Mouse (Mus musculus): ENCODE measurements around the gene Spata16. TPM values are rescaled to one million over a fixed set of nuclear protein-coding genes. Genes with fewer than 3 reads are reported as not detected.
"Not testable (repeated sequence)": the region's sequence is repeated elsewhere in the genome, so short reads cannot be mapped to it uniquely, and the experiment has no call there.

The Spata16 gene
- polyA plus RNA-seq (2016; fragmentation: Nextera tagmentation; extraction: Ambion mirVana) = not detected in 2 replicates

DNA sequence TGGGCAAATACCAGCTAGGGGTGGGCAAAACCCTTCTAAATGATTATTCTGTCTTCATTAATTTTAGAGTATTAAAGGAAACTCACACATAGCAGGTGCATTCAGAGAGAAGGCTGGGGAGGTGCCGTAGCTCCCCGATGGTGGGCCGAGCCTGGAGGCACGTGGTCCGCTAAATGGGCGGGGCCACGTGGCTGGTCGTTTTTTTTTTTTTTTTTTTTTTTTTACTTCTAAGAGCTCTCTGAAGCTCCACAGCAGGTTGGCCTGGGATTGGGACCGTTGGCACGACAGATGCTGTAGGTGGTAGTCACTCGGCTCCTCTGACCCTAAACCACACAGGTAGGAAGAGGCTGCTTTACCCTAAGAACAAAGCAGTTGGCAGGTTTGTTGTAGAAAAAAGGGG lies at the start of gene Spata16:
Gene Spata16, plus strand, starts transcription at position 219 of the 400 bp plus-strand sequence.
- H3K4me2 ChIP-seq (replicated peaks) = no peak within 1 kb of the TSS
- H3K36me3 ChIP-seq = no peaks in the 10 kb centered on the region
- no peak within 1 kb of the TSS for H3K27ac ChIP-seq
- H3K9ac ChIP-seq = no peak within 1 kb of the TSS
- H3K27me3 ChIP-seq = no peaks in the 10 kb centered on the region
- no peaks in the 10 kb centered on the region for H3K9me3 ChIP-seq
- ATAC-seq (ENCODE audit: insufficient number of reproducible peaks, insufficient read depth, low FRiP score, low TSS enrichment) = no peak
- no peaks in the 10 kb centered on the region for H3K4me1 ChIP-seq
- H3K4me3 ChIP-seq = no peak within 1 kb of the TSS
- 68% methylated on average over 11 of the region's 11 CpGs for WGBS

DNA sequence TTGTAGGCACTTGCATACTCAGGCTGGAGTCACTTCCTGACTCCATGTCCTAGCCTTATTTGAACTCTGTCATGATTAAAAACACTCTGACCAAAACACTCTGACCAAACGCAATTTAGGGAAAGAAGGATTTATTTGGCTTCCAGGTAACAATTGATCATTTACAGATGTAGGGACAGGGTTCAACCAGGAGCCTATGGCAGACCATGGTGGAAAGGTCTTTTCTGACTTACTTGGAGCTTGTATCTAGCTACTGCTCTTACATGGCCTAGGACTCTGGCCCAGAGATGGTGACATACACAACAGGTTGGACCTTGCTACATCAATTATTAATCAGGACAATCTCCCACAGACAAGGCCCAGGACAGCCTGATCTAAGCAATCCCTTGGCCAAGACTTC lies 32.6 kb upstream of the Spata16 start:
- no peak for ATAC-seq (ENCODE audit: insufficient number of reproducible peaks, insufficient read depth, low FRiP score, low TSS enrichment)
- H3K4me2 ChIP-seq (replicated peaks) = no peak overlapping the region
- H3K27me3 ChIP-seq = no peaks in the 10 kb centered on the region
- H3K4me3 ChIP-seq = no peak overlapping the region
- no peaks in the 10 kb centered on the region for H3K36me3 ChIP-seq
- H3K9me3 ChIP-seq = no peaks in the 10 kb centered on the region
- no peak overlapping the region for H3K9ac ChIP-seq
- WGBS = 51% methylated on average over 1 of the region's 1 CpGs
- no peaks in the 10 kb centered on the region for H3K4me1 ChIP-seq
- no peak overlapping the region for H3K27ac ChIP-seq

DNA sequence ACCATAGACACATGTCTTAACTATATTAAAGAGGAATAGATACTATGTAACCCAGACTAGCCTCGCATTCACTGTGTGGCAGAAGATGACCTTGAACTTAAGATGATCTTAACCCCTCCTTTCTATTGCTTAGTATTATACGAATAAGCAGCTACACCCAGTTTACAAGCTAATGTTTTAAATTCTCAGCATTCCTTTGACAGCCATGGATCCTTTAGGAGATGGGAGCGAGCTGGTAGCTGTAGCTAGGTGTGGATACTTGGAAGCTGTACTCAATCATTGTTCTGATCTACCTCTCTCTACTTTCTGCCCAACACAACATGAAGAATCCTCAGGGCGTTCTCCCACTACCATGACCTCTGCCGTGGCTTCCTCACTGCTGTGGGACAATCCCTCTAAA lies 28.9 kb upstream of the Spata16 start:
- Histone ChIP-seq H3K27me3 (no peaks in the 10 kb centered on the region), H3K36me3 (no peaks in the 10 kb centered on the region), H3K9me3 (no peaks in the 10 kb centered on the region), H3K4me3 (no peak overlapping the region), H3K4me1 (no peaks in the 10 kb centered on the region), H3K27ac (no peak overlapping the region), H3K4me2 (replicated peaks) (no peak overlapping the region), H3K9ac (no peak overlapping the region)
- ATAC-seq (ENCODE audit: insufficient number of reproducible peaks, insufficient read depth, low FRiP score, low TSS enrichment) = no peak
- 83% methylated on average over 5 of the region's 5 CpGs for WGBS

DNA sequence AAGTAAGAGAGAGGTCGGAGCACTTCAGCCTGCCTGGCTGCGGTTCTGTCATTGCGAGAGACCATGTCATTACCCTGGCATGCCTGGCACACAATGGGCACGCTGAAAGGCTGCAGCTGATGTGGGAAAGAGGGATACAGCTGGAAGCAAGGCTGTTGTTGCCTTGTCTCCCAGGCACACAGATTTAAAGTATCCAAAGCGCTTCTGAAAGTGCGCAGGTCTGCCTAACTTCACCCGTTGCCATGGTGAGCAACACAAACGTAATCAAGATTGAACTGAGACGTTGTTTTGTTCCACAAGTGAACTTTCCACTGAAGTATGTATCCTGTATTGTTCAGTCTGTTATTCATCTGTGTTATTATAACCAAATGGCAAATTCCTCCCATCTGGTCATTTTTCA lies 1.8 kb downstream of the Spata16 start:
- H3K9ac ChIP-seq = no peak overlapping the region
- no peaks in the 10 kb centered on the region for H3K9me3 ChIP-seq
- no peak overlapping the region for H3K4me2 ChIP-seq (replicated peaks)
- H3K4me1 ChIP-seq = no peaks in the 10 kb centered on the region
- ATAC-seq (ENCODE audit: insufficient number of reproducible peaks, insufficient read depth, low FRiP score, low TSS enrichment) = no peak
- WGBS = 64% methylated on average over 9 of the region's 9 CpGs
- no peaks in the 10 kb centered on the region for H3K36me3 ChIP-seq
- no peaks in the 10 kb centered on the region for H3K27me3 ChIP-seq
- H3K4me3 ChIP-seq = no peak overlapping the region
- H3K27ac ChIP-seq = no peak overlapping the region

DNA sequence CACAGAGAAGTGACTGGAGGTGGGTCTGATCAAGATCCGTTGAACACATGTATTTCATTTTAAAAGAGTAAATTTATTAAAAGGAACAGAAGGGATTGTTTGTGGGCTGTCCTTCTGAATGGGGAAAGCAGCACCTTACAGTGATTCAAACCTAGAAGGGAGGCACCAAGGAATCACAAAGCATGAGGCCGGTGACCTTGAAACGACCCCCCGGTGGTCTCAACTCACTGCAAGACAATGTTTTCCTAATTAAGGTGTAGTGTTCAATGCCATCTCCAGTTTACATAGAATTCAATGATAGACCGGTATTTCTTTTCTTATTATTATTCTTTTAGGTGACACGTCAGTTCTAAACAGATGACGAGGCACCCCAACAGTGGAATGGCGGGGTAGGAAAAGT lies 2.4 kb downstream of the Spata16 start:
- Histone ChIP-seq H3K9me3 (no peaks in the 10 kb centered on the region), H3K4me1 (no peaks in the 10 kb centered on the region), H3K36me3 (no peaks in the 10 kb centered on the region), H3K27ac (no peak overlapping the region), H3K9ac (no peak overlapping the region), H3K4me2 (replicated peaks) (no peak overlapping the region), H3K27me3 (no peaks in the 10 kb centered on the region), H3K4me3 (no peak overlapping the region)
- 80% methylated on average over 8 of the region's 8 CpGs for WGBS
- no peak for ATAC-seq (ENCODE audit: insufficient number of reproducible peaks, insufficient read depth, low FRiP score, low TSS enrichment)

DNA sequence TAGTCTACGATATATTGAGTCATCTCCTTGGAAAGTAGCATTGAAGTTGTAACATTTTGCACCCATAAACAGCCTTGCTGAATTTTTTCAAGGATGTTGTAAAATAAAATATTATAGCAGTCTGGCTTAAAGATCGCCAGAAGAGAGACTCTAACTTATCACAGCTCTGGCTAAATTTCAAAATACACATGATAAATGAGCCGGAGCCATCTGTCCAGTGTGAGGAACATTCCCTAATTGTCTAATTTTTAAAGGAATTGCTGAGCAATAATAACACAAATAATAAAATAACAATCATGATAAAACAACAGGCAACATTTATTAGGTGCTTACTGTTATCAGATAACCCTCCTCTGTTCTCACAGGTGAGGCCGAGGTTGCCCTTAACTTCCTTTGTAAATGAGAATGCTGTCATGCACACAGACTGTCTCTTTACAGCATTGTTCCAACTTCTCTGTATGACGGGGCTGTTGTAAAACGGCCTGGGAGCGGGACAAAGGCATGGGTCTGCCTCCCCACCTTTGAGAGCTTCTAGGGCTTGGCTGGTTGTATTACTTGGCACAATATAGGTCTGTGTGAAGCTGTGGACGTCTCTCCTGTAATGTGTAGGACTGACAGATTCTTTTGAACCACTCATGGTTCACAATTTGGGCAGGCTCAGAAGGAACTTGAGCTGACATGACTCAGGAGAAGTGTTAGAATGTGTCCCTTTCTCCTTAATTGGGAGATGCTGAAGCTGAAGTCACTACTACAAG lies 3.1 kb downstream of the Spata16 start:
- 73% methylated on average over 8 of the region's 8 CpGs for WGBS

DNA sequence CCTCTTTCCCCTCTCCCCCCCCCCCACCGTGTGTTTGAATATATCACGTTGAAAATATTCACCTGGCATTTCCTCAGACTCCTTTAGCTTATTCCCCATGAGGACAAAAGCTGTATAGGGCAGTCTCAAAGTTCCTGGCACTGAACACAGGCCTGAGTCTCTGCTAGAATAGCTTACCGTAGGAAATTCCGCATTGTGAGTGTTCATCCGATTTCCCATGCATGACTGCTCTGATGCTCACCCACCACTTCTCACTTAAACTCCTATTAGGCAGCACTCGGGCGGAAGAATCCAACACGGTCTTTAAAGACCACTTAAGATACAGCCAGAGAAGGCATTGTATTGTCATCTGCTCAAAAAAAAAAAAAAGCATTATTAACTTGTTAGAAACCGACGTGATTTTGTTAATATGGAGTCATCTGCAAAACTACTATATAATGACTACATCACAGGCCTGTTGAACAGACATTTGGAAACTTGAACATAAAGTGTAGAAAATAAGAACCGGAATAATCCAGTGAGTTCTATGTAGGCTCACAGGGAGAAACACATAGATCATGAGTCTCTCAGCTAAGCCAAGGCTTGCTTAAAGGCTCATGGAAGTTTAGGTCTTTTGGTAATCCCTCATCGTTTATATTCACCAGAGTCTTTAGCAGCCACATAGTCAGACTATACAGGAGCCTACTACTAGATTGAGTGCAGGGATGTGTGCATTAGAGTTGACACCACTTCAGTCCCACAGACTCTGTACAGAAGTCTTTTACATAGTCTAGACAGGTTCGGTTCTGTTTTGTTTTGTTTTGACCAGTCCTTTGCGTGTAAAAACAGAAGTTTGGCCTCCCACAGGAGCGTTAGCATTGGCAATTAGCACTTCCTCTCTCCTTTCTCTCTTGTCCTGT lies 4.2 kb downstream of the Spata16 start:
- Histone ChIP-seq H3K4me2 (replicated peaks) (no peak overlapping the region), H3K4me1 (no peaks in the 10 kb centered on the region), H3K27ac (no peak overlapping the region), H3K9ac (no peak overlapping the region), H3K27me3 (no peaks in the 10 kb centered on the region), H3K9me3 (no peaks in the 10 kb centered on the region), H3K36me3 (no peaks in the 10 kb centered on the region), H3K4me3 (no peak overlapping the region)
- WGBS = 73% methylated on average over 15 of the region's 15 CpGs
- peak; percentile 68 for ATAC-seq (ENCODE audit: insufficient number of reproducible peaks, insufficient read depth, low FRiP score, low TSS enrichment)

More for the DNA sequence above, 3.1 kb downstream of the Spata16 start:
- Histone ChIP-seq H3K27ac (no peak overlapping the region), H3K4me1 (no peaks in the 10 kb centered on the region), H3K4me2 (replicated peaks) (no peak overlapping the region), H3K9ac (no peak overlapping the region), H3K27me3 (no peaks in the 10 kb centered on the region), H3K36me3 (no peaks in the 10 kb centered on the region), H3K4me3 (no peak overlapping the region), H3K9me3 (no peaks in the 10 kb centered on the region)
- ATAC-seq (ENCODE audit: insufficient number of reproducible peaks, insufficient read depth, low FRiP score, low TSS enrichment) = 0 out of 2 replicates have a peak, but pooled peaks have one; percentile 32

DNA sequence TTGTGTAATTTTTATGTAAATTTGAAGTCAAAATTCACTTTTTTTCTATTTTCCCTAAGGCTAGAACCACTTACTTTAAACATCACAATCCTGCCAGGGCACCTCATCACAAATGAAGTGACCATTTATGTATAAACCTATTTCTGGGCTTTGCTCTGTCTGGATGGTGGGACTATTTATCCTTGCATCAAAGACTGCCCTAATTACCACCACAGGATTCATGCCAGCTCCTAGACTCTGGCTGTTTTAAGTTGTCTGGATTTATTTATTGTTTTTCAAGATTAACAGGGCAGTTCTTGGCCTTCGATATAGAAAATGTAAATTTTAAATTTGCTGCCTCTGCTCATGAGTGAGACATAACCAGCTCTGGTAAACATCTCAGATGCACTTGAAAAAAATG lies 6.7 kb downstream of the Spata16 start:
- WGBS = 82% methylated on average over 1 of the region's 1 CpGs
- Histone ChIP-seq H3K4me2 (replicated peaks) (no peak overlapping the region), H3K27ac (no peak overlapping the region), H3K9ac (no peak overlapping the region), H3K36me3 (no peaks in the 10 kb centered on the region), H3K9me3 (no peaks in the 10 kb centered on the region), H3K4me1 (no peaks in the 10 kb centered on the region), H3K4me3 (no peak overlapping the region), H3K27me3 (no peaks in the 10 kb centered on the region)
- ATAC-seq (ENCODE audit: insufficient number of reproducible peaks, insufficient read depth, low FRiP score, low TSS enrichment) = no peak

DNA sequence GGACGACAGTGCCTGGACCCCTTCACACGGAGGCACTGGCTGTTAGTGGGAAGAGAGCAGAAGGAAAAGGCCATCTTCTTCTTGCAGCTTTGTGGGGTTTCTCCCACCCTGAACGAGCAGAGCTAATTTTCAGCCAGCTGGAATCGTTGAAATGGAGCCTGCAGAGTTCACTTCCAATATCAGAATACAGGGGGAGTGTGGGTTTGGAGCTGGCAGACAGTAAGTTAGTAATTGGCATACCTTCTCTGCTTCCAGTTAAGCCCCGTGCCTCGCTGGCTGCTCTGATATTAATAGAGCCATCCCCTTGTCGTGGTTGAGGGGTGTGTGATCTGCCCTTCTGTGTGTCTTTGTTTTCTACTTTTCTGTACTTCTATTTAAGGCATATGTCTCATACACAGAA lies 9.4 kb downstream of the Spata16 start:
- H3K9ac ChIP-seq = no peak overlapping the region
- no peaks in the 10 kb centered on the region for H3K27me3 ChIP-seq
- WGBS = 77% methylated on average over 7 of the region's 7 CpGs
- no peaks in the 10 kb centered on the region for H3K4me1 ChIP-seq
- no peaks in the 10 kb centered on the region for H3K9me3 ChIP-seq
- H3K4me2 ChIP-seq (replicated peaks) = no peak overlapping the region
- H3K27ac ChIP-seq = no peak overlapping the region
- no peaks in the 10 kb centered on the region for H3K36me3 ChIP-seq
- no peak overlapping the region for H3K4me3 ChIP-seq
- ATAC-seq (ENCODE audit: insufficient number of reproducible peaks, insufficient read depth, low FRiP score, low TSS enrichment) = no peak

DNA sequence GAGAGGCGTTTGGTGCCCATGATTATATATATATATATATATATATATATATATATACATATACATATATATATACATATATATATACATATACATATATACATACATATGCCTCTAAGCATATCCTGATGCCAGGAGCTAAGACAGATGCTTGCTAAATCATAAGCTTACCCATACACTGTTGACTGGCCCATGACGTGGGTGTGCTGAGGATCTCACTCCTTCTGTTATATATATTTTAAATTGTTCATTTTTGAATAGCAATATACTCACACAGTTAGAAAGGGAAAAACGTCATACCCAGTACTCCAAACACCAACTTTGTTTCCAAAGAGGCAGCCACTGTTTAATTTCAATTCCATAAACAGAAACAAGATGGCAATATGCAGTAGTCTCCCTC lies 48.4 kb downstream of the Spata16 start:
- 85% methylated on average over 3 of the region's 3 CpGs for WGBS
- Histone ChIP-seq H3K9ac (no peak overlapping the region), H3K4me3 (no peak overlapping the region), H3K27me3 (no peaks in the 10 kb centered on the region), H3K4me2 (replicated peaks) (no peak overlapping the region), H3K36me3 (no peaks in the 10 kb centered on the region), H3K27ac (no peak overlapping the region), H3K9me3 (no peaks in the 10 kb centered on the region), H3K4me1 (no peaks in the 10 kb centered on the region)
- ATAC-seq (ENCODE audit: insufficient number of reproducible peaks, insufficient read depth, low FRiP score, low TSS enrichment) = no peak

DNA sequence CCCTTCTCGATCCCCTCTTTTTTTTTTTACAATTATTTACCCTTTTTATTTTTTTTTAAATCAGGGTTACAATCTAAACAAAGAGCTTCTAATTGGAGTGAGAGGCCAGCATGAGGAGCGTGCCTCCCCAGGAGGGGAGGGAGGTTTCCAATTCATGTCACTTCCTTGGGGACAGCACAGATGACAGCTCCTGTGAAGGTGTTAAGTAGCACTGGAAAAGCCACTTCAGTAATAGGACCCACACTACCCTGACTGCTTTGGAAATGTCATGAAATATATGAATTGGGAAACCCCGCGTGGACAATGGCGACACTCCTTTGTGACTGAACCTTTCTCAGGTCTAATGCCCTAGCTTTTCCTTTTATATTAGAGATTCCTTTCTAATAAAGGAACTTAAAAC lies 72.1 kb downstream of the Spata16 start:
- not testable (repeated sequence) for H3K4me2 ChIP-seq (replicated peaks); H3K36me3 ChIP-seq; H3K9ac ChIP-seq; H3K4me1 ChIP-seq; H3K4me3 ChIP-seq; H3K27me3 ChIP-seq; ATAC-seq (ENCODE audit: insufficient number of reproducible peaks, insufficient read depth, low FRiP score, low TSS enrichment); H3K9me3 ChIP-seq; H3K27ac ChIP-seq
- 80% methylated on average over 5 of the region's 5 CpGs for WGBS

DNA sequence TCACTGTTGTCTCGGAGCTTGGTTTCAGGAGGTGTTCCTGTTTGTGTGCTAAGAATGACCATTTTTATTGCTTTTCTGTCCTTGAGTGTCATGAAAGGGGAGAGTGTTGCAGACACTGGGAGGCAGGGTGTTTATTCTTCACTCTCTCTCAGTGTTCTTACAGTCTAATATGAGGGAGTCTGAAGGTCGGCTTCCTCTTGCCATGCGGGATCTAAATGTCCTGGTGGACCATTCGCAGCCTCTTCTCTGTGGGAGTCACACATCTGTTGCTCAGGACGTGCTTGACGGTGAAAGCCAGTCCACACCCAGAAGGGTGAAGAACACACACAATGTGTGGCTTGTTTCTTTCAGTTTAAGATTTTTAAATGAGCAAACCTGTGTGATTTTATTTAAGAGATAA lies 90.1 kb downstream of the Spata16 start:
- no peaks in the 10 kb centered on the region for H3K9me3 ChIP-seq
- H3K36me3 ChIP-seq = no peaks in the 10 kb centered on the region
- no peak overlapping the region for H3K27ac ChIP-seq
- no peaks in the 10 kb centered on the region for H3K27me3 ChIP-seq
- no peak overlapping the region for H3K4me3 ChIP-seq
- H3K4me1 ChIP-seq = no peaks in the 10 kb centered on the region
- WGBS = 71% methylated on average over 6 of the region's 6 CpGs
- no peak overlapping the region for H3K9ac ChIP-seq
- no peak for ATAC-seq (ENCODE audit: insufficient number of reproducible peaks, insufficient read depth, low FRiP score, low TSS enrichment)
- H3K4me2 ChIP-seq (replicated peaks) = no peak overlapping the region

Measured in embryonic facial prominence, embryonic 12.5 days (tissue).